Mouse (Mus musculus) heart, adult 8-10 months (tissue): ENCODE data around the gene Sema3b. TPM values are rescaled to one million over a fixed set of nuclear protein-coding genes. Genes with fewer than 3 reads are reported as not detected.

ENCODE experiments used
- DNase-seq: peaks from one replicate; pipeline ENCODE4 v3.0.0; 2022; ENCODE audit warnings: low spot score
- total RNA-seq, 4 experiments: library from RNA; stranded (reverse); gene quantifications; 2 replicates each; pipeline ENCODE4 v1.2.4; 2022

Gene Sema3b
- total RNA-seq, 4 experiments from 2014 or later: 21.1 to 33.0 (median 24.2) TPM

- DNase-seq: no peak
Measured at GRCm38 (mm10) chr9:107612945-107613569, 4.0 kb upstream of the Sema3b start.

DNA sequence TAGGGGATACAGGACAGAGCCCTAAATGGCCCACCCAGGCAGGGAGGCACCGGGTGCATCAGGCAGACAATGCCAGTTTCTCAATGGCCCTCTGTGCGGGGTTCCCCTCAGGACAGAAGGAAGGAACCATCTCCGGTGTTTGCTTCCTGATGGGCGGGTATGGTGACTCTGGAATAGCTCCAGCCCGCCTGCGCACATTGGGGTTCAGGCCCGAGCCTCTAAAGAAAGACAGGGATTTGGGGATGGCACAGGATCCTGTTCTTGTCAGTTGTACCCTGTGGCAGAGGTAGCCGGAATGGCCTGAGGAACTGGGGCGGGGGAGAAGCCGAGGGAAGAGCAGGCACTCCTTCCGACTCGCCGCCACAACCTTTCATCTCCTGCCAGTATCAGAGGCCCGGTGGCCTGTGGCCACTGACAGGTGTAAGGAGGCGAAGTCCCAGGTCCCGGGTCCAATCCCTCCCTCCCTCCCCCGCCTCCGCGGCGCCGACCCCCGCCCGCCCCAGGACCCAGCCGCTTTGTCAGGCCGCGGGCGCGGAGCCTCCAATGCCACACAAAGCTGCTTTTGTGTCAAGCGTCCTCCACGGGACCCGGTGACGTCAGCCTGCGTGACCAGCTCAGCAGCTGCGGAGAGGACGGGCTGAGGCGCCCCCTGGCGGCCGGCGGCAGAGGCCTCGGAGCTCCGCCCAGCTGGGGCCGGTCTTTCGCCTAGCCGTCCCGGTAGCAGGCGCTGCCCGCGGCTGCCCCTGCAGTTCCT, 3.3 kb upstream of the Sema3b start:
- peak; percentile 97 for DNase-seq

DNA sequence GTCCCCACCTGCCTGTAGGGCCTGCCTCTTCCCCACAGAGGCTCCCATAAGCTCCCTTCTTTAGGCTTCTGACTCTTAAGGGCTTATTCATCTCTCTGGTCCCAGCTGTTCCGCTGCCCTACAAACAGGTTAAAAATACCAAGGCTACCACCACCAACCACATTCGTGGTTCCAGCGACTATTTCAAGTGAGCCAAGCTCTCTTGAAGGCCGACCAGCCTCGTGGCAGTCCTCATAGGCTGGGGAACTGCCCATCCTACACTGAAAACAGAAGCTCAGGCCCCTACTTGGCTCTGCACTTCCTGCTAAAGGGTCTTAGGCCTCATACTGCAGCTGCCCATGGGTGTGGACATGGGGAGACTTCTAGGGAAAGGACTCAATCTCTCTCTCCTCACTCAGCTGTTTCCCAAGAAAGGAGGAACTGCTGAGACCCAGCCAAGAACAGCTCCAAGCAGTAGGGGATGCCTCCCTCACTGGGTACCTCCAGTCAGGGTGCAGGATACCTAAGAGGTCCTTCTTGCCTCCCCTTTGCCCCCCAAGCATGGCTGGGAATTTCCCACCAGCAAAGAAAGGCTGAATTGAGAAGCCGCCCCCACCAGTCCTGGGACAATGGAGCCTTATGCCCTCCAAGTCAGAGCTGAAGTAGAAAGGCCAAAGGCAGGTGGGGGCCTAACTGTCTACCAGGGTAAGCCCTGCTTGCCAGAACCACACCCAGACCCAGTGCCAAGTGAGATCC, 2.6 kb upstream of the Sema3b start:
- no peak for DNase-seq

GRCm38 (mm10) chr9:107609433-107609830, 403 bp upstream of the Sema3b start:
- no peak for DNase-seq

DNA sequence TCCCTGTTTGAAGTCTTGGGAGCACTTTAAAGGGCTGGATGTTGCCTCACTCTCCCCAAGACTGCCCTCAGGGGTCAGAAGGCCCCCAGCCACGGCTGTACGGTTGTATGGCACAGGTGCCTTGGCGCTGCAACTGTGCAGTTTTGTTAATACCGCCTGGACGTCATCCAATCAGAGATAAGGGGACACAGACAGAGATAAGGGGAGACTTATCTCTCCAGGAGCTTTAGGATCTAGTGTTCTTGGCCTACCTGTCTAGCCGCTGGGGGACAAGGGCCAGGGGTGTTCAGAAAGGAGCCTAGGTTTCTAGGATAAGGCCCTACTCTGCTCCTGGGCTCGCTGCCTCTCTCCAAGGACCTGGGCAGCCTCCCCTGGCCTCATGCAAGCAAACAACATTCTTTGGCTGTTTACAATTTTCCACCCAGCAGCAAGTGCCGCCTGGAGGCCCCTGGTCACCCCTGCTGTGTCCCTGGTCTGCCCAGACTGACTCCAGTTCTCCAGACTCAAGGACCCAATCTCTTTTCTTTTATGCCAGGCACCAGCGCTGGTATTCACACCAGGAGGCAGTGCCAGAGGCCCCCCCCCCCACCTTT, 1.3 kb downstream of the Sema3b start:
- DNase-seq: no peak

DNA sequence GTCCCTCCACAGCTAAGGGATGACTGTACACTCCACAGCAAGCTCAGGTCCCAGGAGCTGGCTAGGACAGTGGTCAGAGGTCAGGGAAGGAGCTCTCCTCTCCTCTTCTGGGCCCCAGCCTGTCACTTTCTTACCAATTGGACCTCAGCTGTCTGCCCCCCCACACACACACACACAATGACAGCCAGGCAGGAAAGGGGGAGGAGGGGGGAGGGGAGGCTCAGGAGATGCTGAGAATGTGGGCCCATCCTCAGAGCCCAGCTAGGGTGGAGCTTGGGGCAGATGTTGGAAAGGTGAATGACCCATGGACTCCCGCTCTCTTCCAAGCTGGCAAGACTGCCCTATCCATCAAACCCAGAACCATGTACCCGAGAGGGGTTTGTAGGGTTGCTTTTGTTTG, 2.0 kb downstream of the Sema3b start:
- DNase-seq: no peak

DNA sequence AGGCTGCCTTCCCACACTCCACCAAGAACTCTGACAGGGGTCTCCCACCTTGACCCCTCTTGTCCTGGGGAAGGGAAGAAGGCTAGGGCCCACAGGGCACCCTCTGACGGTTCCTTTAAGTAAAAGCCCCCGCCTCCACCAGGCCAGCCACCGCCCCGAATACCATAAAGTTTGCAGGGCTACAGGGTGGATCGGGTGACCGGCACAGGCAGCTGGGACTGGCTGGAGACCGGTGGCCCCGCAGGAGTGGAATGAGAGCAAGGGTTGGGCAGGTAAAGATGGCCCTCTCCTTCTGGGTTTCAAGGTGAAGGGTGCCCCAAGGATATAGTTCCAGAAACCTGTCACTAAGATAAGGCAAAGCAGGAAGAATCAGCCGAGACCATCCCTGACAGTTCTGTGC, 2.4 kb downstream of the Sema3b start:
- DNase-seq: no peak

GRCm38 (mm10) chr9:107605041-107605661, 3.9 kb downstream of the Sema3b start:
- DNase-seq: no peak

DNA sequence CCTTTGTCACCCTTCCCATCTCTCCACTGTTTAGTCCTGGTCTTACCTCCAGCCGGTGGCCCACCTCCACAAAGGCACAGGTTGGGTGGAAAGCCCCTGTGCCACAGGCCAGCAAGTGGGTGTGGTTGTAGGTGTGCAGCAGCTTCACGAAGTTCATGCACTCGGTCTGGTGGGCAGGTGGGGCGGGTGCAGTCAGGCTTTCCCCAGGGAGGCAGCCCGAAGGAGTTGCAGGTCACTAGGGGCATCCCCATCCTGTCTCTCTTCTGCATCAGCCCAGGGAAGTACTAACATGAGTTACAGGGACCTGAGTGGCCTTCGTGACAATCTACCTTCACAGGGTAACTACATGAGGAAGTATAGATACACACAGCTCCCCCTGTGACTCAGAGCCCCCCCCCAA, 5.8 kb downstream of the Sema3b start:
- DNase-seq: no peak

- DNase-seq: peak; percentile 95
Measured at GRCm38 (mm10) chr9:107602068-107602648, 6.9 kb downstream of the Sema3b start.

GRCm38 (mm10) chr9:107601275-107601674, 7.8 kb downstream of the Sema3b start:
- DNase-seq: no peak

GRCm38 (mm10) chr9:107600745-107601144, 8.3 kb downstream of the Sema3b start:
- DNase-seq: no peak

GRCm38 (mm10) chr9:107599842-107600241, 9.2 kb downstream of the Sema3b start:
- DNase-seq: no peak

DNA sequence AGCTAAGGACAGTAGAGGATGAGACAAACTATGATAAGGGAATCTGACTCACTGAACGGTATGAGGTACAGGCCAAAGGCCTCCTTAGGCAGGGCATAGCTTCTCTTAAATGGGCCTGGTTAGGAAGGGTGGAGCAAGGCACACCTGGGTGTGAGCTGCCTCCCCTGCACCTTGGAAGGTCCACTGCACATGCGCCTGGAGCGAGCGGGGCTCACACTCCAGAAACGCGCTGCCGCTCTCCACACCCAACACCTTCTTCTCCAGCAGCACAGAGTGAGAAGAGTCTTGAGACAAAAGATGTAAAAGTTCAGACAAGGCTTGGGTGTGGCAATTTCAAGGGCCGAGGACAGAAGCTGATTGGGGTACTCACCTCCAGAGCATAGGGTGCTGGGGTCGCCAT, 9.6 kb downstream of the Sema3b start:
- DNase-seq: no peak

DNA sequence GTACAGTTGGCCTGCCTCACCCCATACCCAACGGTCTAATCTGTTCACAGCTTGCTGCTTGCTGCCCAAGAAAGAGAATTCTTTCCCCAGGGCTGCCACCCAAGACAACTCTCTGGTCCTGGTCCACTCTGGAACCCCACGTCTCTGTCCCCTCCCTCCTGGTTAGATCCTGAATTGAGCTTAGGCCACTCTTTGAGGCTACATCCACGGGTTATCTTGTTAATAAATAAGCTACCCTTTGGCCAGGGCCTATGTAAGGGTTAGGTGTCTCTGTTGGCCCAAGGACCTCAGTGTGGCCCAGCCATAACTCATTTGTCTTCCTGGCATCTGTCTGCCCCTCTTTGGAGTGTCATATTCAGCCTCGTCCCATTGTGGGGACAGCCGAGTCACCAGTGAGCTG, 10.6 kb downstream of the Sema3b start:
- no peak for DNase-seq

DNA sequence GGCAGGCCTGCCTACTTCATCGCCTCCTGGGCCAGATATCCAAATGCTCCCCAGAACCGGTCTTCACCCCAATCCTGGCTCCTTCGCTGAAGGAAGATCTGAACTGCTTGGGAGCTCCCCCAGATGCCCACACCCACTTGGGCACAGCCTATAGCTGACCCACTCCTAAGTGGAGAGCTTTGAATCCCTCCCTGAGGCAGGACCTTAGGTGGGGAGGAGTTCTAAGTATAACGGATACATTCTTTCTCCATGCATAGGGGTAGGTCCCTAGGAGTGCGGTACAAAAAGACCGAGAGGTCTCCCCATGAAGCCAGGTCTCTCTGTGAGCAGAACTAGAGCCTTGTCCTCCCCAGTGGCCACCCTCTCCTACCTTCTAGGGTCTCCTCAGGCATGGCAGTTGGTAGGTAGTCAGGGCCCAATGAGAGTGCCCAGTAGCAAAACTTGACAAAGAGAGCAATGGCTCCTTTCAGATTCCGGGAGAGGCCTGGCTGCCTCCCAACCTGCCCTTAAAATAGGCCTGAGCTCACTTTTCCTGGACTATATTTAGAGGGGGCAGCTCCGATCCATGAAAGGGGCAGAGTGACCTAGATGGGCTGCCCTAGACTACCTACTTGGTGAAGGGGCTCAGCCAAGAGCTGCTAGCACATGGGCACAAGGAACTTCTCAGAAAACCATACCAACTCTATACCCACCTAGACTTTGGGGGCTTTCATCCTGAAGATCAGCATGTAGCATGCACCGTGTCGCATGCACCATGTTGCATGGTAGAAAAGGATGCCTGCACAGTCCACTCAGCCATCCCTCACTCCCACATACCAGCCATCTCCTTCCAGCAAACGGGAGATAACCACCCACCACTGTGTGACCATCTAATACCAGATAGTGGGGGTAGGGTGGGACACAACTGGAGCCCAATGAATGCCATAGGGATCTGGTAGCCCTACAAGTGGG, 12.1 kb downstream of the Sema3b start:
- DNase-seq: peak; percentile 82

DNA sequence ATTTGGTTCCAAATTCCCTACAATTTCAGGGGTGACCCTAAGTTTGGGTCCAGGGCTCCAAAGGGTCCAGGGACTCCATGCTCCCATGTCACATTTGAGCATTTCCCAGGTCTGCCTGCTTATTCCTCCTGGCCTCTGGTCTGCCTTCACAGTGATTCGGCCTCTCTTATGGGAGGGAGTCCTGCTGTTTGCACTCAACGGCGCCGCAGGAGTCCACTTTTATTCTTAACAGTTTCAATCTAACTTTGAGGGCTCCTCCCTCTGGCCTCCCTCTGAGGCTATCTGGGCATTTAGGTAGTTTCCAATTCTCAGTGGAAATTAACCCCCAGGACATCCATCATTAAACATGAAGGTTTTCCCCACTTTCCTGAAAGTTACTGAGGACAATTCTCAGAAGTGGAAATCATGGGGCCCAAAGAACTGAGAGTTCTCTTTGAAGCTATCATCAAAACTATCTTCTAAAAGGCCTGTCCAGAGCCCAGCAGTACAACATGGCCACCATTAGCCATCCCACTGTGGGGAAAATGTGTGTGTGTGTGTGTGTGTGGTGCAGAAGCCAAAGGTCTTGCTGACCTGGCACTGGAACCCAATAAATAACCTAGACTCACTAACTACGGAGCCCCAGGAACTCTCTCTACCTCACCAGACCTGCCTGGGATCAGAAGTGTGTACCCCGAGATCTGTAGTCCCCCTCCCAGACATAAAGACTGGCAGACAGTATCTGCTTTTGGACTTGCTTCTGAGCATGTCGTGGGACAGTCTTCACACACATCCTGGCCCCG, 14.6 kb downstream of the Sema3b start:
- no peak for DNase-seq

GRCm38 (mm10) chr9:107593101-107593976, 15.7 kb downstream of the Sema3b start:
- DNase-seq: peak; percentile 60

- no peak for DNase-seq
Measured at GRCm38 (mm10) chr9:107590773-107591060, 18.3 kb downstream of the Sema3b start.
